ENCODE assay signal across 19 mouse cellular contexts in the genomic region with DNA sequence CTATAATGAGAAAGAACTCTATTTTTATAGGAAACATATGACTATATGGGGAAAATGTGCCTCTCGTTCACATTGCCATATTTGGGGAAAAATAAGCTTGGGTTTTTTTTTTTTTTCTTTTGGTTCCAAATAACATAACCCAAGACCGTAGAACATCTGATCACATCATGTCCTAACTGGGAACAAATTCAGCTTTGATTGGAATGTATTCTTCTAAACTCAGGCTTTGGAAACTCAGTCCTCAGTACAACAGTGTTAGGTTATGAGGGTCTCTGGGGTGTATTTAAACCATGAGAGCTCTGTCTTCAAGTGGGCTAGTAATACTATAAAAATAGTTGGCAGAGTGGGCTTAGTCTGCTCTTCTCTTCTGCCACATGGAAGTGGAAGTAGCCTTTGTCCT.
"Had no signal": no experiment of that assay in that cellular context is flagged by ENCODE, and none has a peak within 500 bp of the region (broad histone marks: within the 10 kb centered on the region; RNA-seq: fewer than 3 reads in every experiment).

No protein-coding gene starts in this region.

- H3K4me2 ChIP-seq: lung, embryonic 14.5 days; midbrain, embryonic 12.5 days; neural tube, embryonic 13.5 days; neural tube, embryonic 15.5 days had no signal

- H3K36me3 ChIP-seq: midbrain, embryonic 10.5 days; midbrain, embryonic 12.5 days; neural tube, embryonic 13.5 days; neural tube, embryonic 15.5 days had no signal

- ATAC-seq: midbrain, embryonic 16.5 days had no signal

- H3K9ac ChIP-seq: lung, embryonic 14.5 days; midbrain, embryonic 12.5 days; neural tube, embryonic 13.5 days; neural tube, embryonic 15.5 days had no signal

- H3K27me3 ChIP-seq: midbrain, embryonic 12.5 days; neural tube, embryonic 13.5 days; neural tube, embryonic 15.5 days had no signal

- H3K27ac ChIP-seq: midbrain, embryonic 10.5 days; midbrain, embryonic 12.5 days; neural tube, embryonic 13.5 days; neural tube, embryonic 15.5 days had no signal

- H3K9me3 ChIP-seq: midbrain, embryonic 10.5 days; midbrain, embryonic 12.5 days; neural tube, embryonic 13.5 days; neural tube, embryonic 15.5 days had no signal

- H3K4me1 ChIP-seq: midbrain, embryonic 10.5 days; midbrain, embryonic 12.5 days had no signal

- DNase-seq: lung, adult 18-20 months; lung, embryonic 14.5 days; lung, postnatal 10 days; lung, postnatal 4 days; midbrain, embryonic 14.5 days; retina, postnatal 1 day; right cerebral cortex, adult 18-20 months; right cerebral cortex, postnatal 25 days; right cerebral cortex, postnatal 4 days; spleen, adult 18-20 months; thymus, adult 18-20 months; thymus, postnatal 14 days; thymus, postnatal 36 days had no signal

- H3K4me3 ChIP-seq: midbrain, embryonic 10.5 days; midbrain, embryonic 12.5 days; myocyte; neural tube, embryonic 13.5 days; neural tube, embryonic 15.5 days had no signal
